In genomic region chr8:120178124-120178514, GRCm38 (mm10) we compare ENCODE assay signal across 13 mouse cellular contexts. TPM values are rescaled to one million over a fixed set of nuclear protein-coding genes. Genes with fewer than 3 reads are reported as not detected.
DNase-seq lines count a peak whose midpoint lies in the region; ATAC-seq and TF ChIP-seq lines count a peak whose summit lies in the region.
"Had no signal": no experiment of that assay in that cellular context is flagged by ENCODE, and none has a peak within 500 bp of the region (broad histone marks: within the 10 kb centered on the region; RNA-seq: fewer than 3 reads in every experiment).

No protein-coding gene starts in this region.

- 12% methylated on average over 10 of the region's 10 CpGs for WGBS in lung, embryonic 16.5 days
- WGBS in forebrain, postnatal 0 days = 5% methylated on average over 10 of the region's 10 CpGs
- 3% methylated on average over 10 of the region's 10 CpGs for WGBS in midbrain, embryonic 11.5 days
- WGBS in stomach, postnatal 0 days = 25% methylated on average over 10 of the region's 10 CpGs

- no peak overlapping the region for H3K27ac ChIP-seq in lung, embryonic 16.5 days (ENCODE audit: low read length)
- H3K27ac ChIP-seq in forebrain, postnatal 0 days (ENCODE audit: low read depth, low read length) = no peak overlapping the region
- peak overlapping the region; percentile 95 for H3K27ac ChIP-seq in midbrain, embryonic 11.5 days (ENCODE audit: low read depth, low read length)
- no peak overlapping the region for H3K27ac ChIP-seq in stomach, postnatal 0 days (replicated peaks)
- H3K27ac ChIP-seq: kidney, postnatal 0 days; liver, embryonic 13.5 days had no signal

- peak overlapping the region; percentile 14; the same call in 1 of the 2 replicates for H3K9ac ChIP-seq in lung, embryonic 16.5 days (ENCODE audit: low read length)
- no peak overlapping the region for H3K9ac ChIP-seq in forebrain, postnatal 0 days
- H3K9ac ChIP-seq in midbrain, embryonic 11.5 days (ENCODE audit: low read length) = peak overlapping the region; percentile 2; the same call in 1 of the 2 replicates
- no peak overlapping the region for H3K9ac ChIP-seq in stomach, postnatal 0 days (ENCODE audit: low read length)
- H3K9ac ChIP-seq: liver, embryonic 13.5 days had no signal

- H3K4me2 ChIP-seq in lung, embryonic 16.5 days (ENCODE audit: low read depth, low read length) = peak overlapping the region; percentile 40; the same call in 1 of the 2 replicates
- 0 out of 2 replicates have a peak overlapping the region, but pooled peaks have one; percentile 35 for H3K4me2 ChIP-seq in forebrain, postnatal 0 days (ENCODE audit: low read depth)
- H3K4me2 ChIP-seq in midbrain, embryonic 11.5 days = peak overlapping the region; percentile 43
- peak overlapping the region; percentile 1; the same call in 1 of the 2 replicates for H3K4me2 ChIP-seq in stomach, postnatal 0 days (replicated peaks; ENCODE audit: low read depth)

- H3K36me3 ChIP-seq in lung, embryonic 16.5 days (ENCODE audit: control insufficient read depth, insufficient read depth, low read length) = no peaks in the 10 kb centered on the region
- no peaks in the 10 kb centered on the region for H3K36me3 ChIP-seq in forebrain, postnatal 0 days (ENCODE audit: insufficient read depth)
- no peaks in the 10 kb centered on the region for H3K36me3 ChIP-seq in midbrain, embryonic 11.5 days (ENCODE audit: control insufficient read depth, insufficient read depth, low read length)
- H3K36me3 ChIP-seq in stomach, postnatal 0 days (ENCODE audit: control insufficient read depth, insufficient read depth, low read length) = no peaks in the 10 kb centered on the region
- H3K36me3 ChIP-seq: liver, embryonic 13.5 days had no signal

- H3K4me3 ChIP-seq in lung, embryonic 16.5 days (ENCODE audit: low read length) = no peak overlapping the region
- no peak overlapping the region for H3K4me3 ChIP-seq in forebrain, postnatal 0 days (ENCODE audit: low read depth, low read length)
- H3K4me3 ChIP-seq in midbrain, embryonic 11.5 days (ENCODE audit: low read depth, low read length) = peak overlapping the region; percentile 10; the same call in 1 of the 2 replicates
- no peak overlapping the region for H3K4me3 ChIP-seq in stomach, postnatal 0 days (ENCODE audit: low read depth, low read length)
- H3K4me3 ChIP-seq: liver, embryonic 13.5 days had no signal

- H3K9me3 ChIP-seq in lung, embryonic 16.5 days (ENCODE audit: control insufficient read depth, low read length) = no peaks in the 10 kb centered on the region
- H3K9me3 ChIP-seq in forebrain, postnatal 0 days (ENCODE audit: low read length) = no peaks in the 10 kb centered on the region
- H3K9me3 ChIP-seq in midbrain, embryonic 11.5 days (ENCODE audit: control insufficient read depth, low read length) = no peaks in the 10 kb centered on the region
- H3K9me3 ChIP-seq in stomach, postnatal 0 days (ENCODE audit: control insufficient read depth, low read length) = no peaks in the 10 kb centered on the region
- H3K9me3 ChIP-seq: liver, embryonic 13.5 days had no signal

- TF ChIP-seq CTCF in forebrain, postnatal 0 days (IDR thresholded peaks at IDR 0.05; ENCODE audit: low read depth) = no peak
- no peak for TF ChIP-seq CTCF in stomach, postnatal 0 days (IDR thresholded peaks at IDR 0.05; ENCODE audit: low read depth)

- no peak for ATAC-seq in lung, embryonic 16.5 days (ENCODE audit: low read depth)
- no peak for ATAC-seq in forebrain, postnatal 0 days
- ATAC-seq in midbrain, embryonic 11.5 days (ENCODE audit: low FRiP score) = peak; percentile 1
- no peak for ATAC-seq in stomach, postnatal 0 days (ENCODE audit: low FRiP score, low TSS enrichment)

- peaks cover 24% of the 10 kb centered on the region for H3K4me1 ChIP-seq in lung, embryonic 16.5 days (replicated peaks; ENCODE audit: control insufficient read depth, insufficient read depth, low read length)
- peaks cover 20% of the 10 kb centered on the region for H3K4me1 ChIP-seq in forebrain, postnatal 0 days (ENCODE audit: insufficient read depth)
- peaks cover 37% of the 10 kb centered on the region for H3K4me1 ChIP-seq in midbrain, embryonic 11.5 days (ENCODE audit: control insufficient read depth, insufficient read depth, low read length)
- peaks cover 2% of the 10 kb centered on the region; the same call in 1 of the 2 replicates for H3K4me1 ChIP-seq in stomach, postnatal 0 days (replicated peaks; ENCODE audit: control insufficient read depth, insufficient read depth)
- H3K4me1 ChIP-seq: liver, embryonic 13.5 days had no signal

- no peak for TF ChIP-seq EP300 in stomach, postnatal 0 days (optimal IDR thresholded peaks at IDR 0.05)

- no peak for DNase-seq in lung, postnatal 36 days
- no peak for DNase-seq in forebrain, postnatal 0 days
- peak; percentile 92 for DNase-seq in midbrain, embryonic 11.5 days (ENCODE audit: low spot score, missing footprints)
- no peak for DNase-seq in stomach, postnatal 0 days (ENCODE audit: low spot score)
- no peak for DNase-seq in layer of hippocampus, adult 8-10 months (ENCODE audit: low spot score in 2 of 2)
- DNase-seq in retina, postnatal 1 day = no peak
- DNase-seq: adrenal gland, postnatal 10 days; cerebellum, adult 18-20 months; liver, embryonic 13.5 days had no signal

- H3K27me3 ChIP-seq in lung, embryonic 16.5 days (ENCODE audit: control insufficient read depth, insufficient read depth, low read depth, low read length) = peaks cover 24% of the 10 kb centered on the region
- H3K27me3 ChIP-seq in forebrain, postnatal 0 days (ENCODE audit: insufficient read depth, low read length) = no peaks in the 10 kb centered on the region; the same call in 1 of the 2 replicates
- peaks cover 9% of the 10 kb centered on the region for H3K27me3 ChIP-seq in midbrain, embryonic 11.5 days (ENCODE audit: control insufficient read depth, insufficient read depth, low read length)
- H3K27me3 ChIP-seq in stomach, postnatal 0 days (ENCODE audit: control insufficient read depth, insufficient read depth, low read length) = no peaks in the 10 kb centered on the region

RNA-seq across cellular contexts. Expression of gene Fam92b, which starts 0.9 kb away (rescaled TPM):
- 2.7 and 4.0 TPM in 2 replicates for polyA plus RNA-seq in lung, embryonic 16.5 days (2015; fragmentation: Nextera tagmentation; extraction: Ambion mirVana)
- total RNA-seq in forebrain, postnatal 0 days (2014; rRNA removed) = 1.2 and 2.1 TPM in 2 replicates
- polyA plus RNA-seq in forebrain, postnatal 0 days (2015; fragmentation: Nextera tagmentation; extraction: Ambion mirVana) = 1.1 and 1.6 TPM in 2 replicates
- 2.4 and 3.4 TPM in 2 replicates for polyA plus RNA-seq in midbrain, embryonic 11.5 days (2014; fragmentation: Nextera tagmentation; extraction: Ambion mirVana)
- polyA plus RNA-seq in stomach, postnatal 0 days (2015; fragmentation: Nextera tagmentation; extraction: Ambion mirVana) = 0.18 and 0.33 TPM in 2 replicates
- 1 to 10 TPM in 1 of 4 experiments, under 1 TPM in 2, not detected in 1; 0.41 to 1.1 (median 0.43) TPM for total RNA-seq in layer of hippocampus, adult 8-10 months (2022)
- total RNA-seq: gastrocnemius, adult 18-20 months; monocyte, adult 5-6 weeks had no signal
- polyA plus RNA-seq: kidney, postnatal 0 days; liver, embryonic 13.5 days had no signal

RNA-seq across cellular contexts. Expression of gene Gse1, which starts 50.1 kb away (rescaled TPM):
- polyA plus RNA-seq in lung, embryonic 16.5 days (2015; fragmentation: Nextera tagmentation; extraction: Ambion mirVana) = 10.2 and 10.9 TPM in 2 replicates
- 24.2 and 48.2 TPM in 2 replicates for total RNA-seq in forebrain, postnatal 0 days (2014; rRNA removed)
- polyA plus RNA-seq in forebrain, postnatal 0 days (2015; fragmentation: Nextera tagmentation; extraction: Ambion mirVana) = 10.5 and 15.9 TPM in 2 replicates
- 18.5 and 20.7 TPM in 2 replicates for polyA plus RNA-seq in midbrain, embryonic 11.5 days (2014; fragmentation: Nextera tagmentation; extraction: Ambion mirVana)
- 6.4 and 7.0 TPM in 2 replicates for polyA plus RNA-seq in stomach, postnatal 0 days (2015; fragmentation: Nextera tagmentation; extraction: Ambion mirVana)
- total RNA-seq in layer of hippocampus, adult 8-10 months (2022) = 100 to 1,000 TPM; 114 to 136 (median 127) TPM

Comparison
In these comparisons a context has a peak if more than half of its experiments do, and no peak if none do; other contexts are left out.
1. H3K9ac ChIP-seq: peak in lung, embryonic 16.5 days (single experiment) and midbrain, embryonic 11.5 days (single experiment); none in forebrain, postnatal 0 days (single experiment) and stomach, postnatal 0 days (single experiment).
2. Peak in every context shown above with its lines, with median percentiles within 50 percentile points of each other: H3K4me2 ChIP-seq.